Mouse (Mus musculus) small intestine, adult 2 months (tissue): Measurements from ENCODE around the gene Itpkb.

Experiments used
- CTCF ChIP-seq: fragments of 200-500 bp; IDR thresholded peaks from 2 replicates; pipeline ENCODE4 v1.5.1; 2012; ENCODE audit warnings: low read depth, mild to moderate bottlenecking, control low read depth, inconsistent platforms, low read length, moderate library complexity, mixed read lengths; ENCODE audit not compliant: insufficient replicate concordance, insufficient read length; ENCODE audit errors: extremely low read depth
- POLR2A ChIP-seq: fragments of 200-500 bp; IDR thresholded peaks from 2 replicates; pipeline ENCODE4 v1.6.1; 2012; ENCODE audit warnings: low read depth, mild to moderate bottlenecking, control low read depth, inconsistent platforms, low read length, moderate library complexity

GRCm38 (mm10) chr1:180365983-180366811 lies 35.9 kb downstream of the Itpkb start:
- TF ChIP-seq CTCF = no peak
- TF ChIP-seq POLR2A = no peak
